Mouse (Mus musculus) heart, postnatal 0 days (tissue): Measurements from ENCODE around the gene Tas2r107. TPM values are rescaled to one million over a fixed set of nuclear protein-coding genes. Genes with fewer than 3 reads are reported as not detected.

Experiments used
- polyA plus RNA-seq: library from polyadenylated mRNA; unstranded; fragments of >200 nt; fragmentation: Nextera tagmentation; extraction: Ambion mirVana; gene quantifications from 2 replicates; pipeline ENCODE4 v1.2.1, GENCODE M21; 2015
- total RNA-seq: library from RNA; depleted of rRNA; stranded (reverse); fragments of >200 nt; gene quantifications from 2 replicates; pipeline ENCODE4 v1.2.3, GENCODE M21; 2014; ENCODE audit warnings: low replicate concordance; rRNA removed

Gene Tas2r107
- total and polyA plus RNA-seq, 2 experiments from 2014 or later = not detected

Other genes starting within 250 kb of the Tas2r107 start
- not detected in 2 replicates for gene 5430401F13Rik, start 173.7 kb downstream of the Tas2r107 start, total RNA-seq
- not detected in 2 replicates for gene 5430401F13Rik, start 173.7 kb downstream of the Tas2r107 start, polyA plus RNA-seq
- gene Gm6619, start 173.7 kb downstream of the Tas2r107 start, total RNA-seq = not detected in 2 replicates
- gene Gm6619, start 173.7 kb downstream of the Tas2r107 start, polyA plus RNA-seq = not detected in 2 replicates
- gene Tas2r130, start 29.2 kb downstream of the Tas2r107 start, total RNA-seq = not detected in 2 replicates
- not detected in 2 replicates for gene Tas2r130, start 29.2 kb downstream of the Tas2r107 start, polyA plus RNA-seq
- not detected in 2 replicates for gene Tas2r106, start 18.7 kb upstream of the Tas2r107 start, total RNA-seq
- gene Tas2r106, start 18.7 kb upstream of the Tas2r107 start, polyA plus RNA-seq = not detected in 2 replicates
- gene Tas2r104, start 25.6 kb upstream of the Tas2r107 start, total RNA-seq = not detected in 2 replicates
- gene Tas2r104, start 25.6 kb upstream of the Tas2r107 start, polyA plus RNA-seq = not detected in 2 replicates
- not detected in 2 replicates for gene Tas2r105, start 27.3 kb upstream of the Tas2r107 start, total RNA-seq
- not detected in 2 replicates for gene Tas2r105, start 27.3 kb upstream of the Tas2r107 start, polyA plus RNA-seq
- not detected in 2 replicates for gene Tas2r114, start 29.9 kb upstream of the Tas2r107 start, total RNA-seq
- gene Tas2r114, start 29.9 kb upstream of the Tas2r107 start, polyA plus RNA-seq = not detected in 2 replicates